Mouse (Mus musculus) stomach, postnatal 0 days (tissue): ENCODE results near the gene Bach1.

Experiments used
- CTCF ChIP-seq: IDR thresholded peaks from 2 replicates; pipeline ENCODE4 v1.5.1; 2016; ENCODE audit warnings: antibody characterized with exemption, low read depth, mild to moderate bottlenecking, moderate library complexity
- EP300 ChIP-seq: optimal IDR thresholded peaks from 2 replicates; pipeline ENCODE3; 2016; ENCODE audit warnings: antibody characterized with exemption

DNA sequence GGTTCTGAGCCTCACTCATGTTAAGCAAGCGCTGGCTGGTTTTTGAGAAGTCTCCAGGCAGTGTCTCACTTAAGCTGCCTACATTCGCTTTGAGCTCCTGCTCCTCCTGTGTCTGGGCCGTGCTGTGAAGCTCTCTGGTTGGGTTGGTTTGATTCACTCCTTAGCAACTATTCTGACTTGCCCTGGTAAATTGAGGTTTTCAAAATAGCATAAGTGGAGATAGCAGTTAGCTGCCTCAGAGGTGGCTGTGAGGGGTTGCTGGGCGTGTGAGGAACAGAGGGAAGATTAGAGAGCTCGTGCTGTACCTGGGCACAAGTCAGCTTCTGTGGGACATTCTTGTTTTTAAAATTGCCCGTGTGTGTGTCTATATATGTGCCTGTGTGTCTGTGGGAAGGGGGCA is 27.6 kb downstream of the Bach1 start:
- TF ChIP-seq CTCF (no peak), EP300 (no peak)
